Mouse (Mus musculus) heart, postnatal 0 days (tissue): ENCODE results near the gene Slc24a4. TPM values are rescaled to one million over a fixed set of nuclear protein-coding genes. Genes with fewer than 3 reads are reported as not detected.

ENCODE experiments used
- ATAC-seq: fragments of 200-750 bp; cut with Nextera tagmentation; 2 replicates; pipeline ENCODE4 v1.8.0; 2017; ENCODE audit warnings: low read depth, moderate number of reproducible peaks, moderate library complexity; ENCODE audit not compliant: insufficient read depth
- DNase-seq: peaks from one replicate; pipeline ENCODE4 v3.0.0-alpha.2; 2016; ENCODE audit warnings: low spot score
- H3K27ac ChIP-seq: fragments of 300-500 bp; sonication (generic); 2 replicates; pipeline ENCODE4 v1.5.1; 2014; ENCODE audit warnings: low read depth, mild to moderate bottlenecking
- H3K27me3 ChIP-seq: fragments of 300-500 bp; sonication (generic); 2 replicates; pipeline ENCODE4 v1.6.1; 2014; ENCODE audit warnings: low read length, mixed read lengths; ENCODE audit not compliant: control insufficient read depth, insufficient read depth
- H3K36me3 ChIP-seq: fragments of 300-500 bp; sonication (generic); replicated peaks from 2 replicates; pipeline ENCODE4 v1.6.1; 2014; ENCODE audit warnings: low read length, mixed read lengths; ENCODE audit not compliant: control insufficient read depth, insufficient read depth
- H3K4me1 ChIP-seq: fragments of 300-500 bp; sonication (generic); 2 replicates; pipeline ENCODE4 v1.6.1; 2014; ENCODE audit warnings: antibody characterized with exemption; ENCODE audit not compliant: control insufficient read depth, insufficient read depth
- H3K4me2 ChIP-seq: fragments of 300-500 bp; sonication (generic); 2 replicates; pipeline ENCODE4 v1.6.1; 2014; ENCODE audit warnings: low read depth, mild to moderate bottlenecking, low read length, moderate library complexity
- H3K4me3 ChIP-seq: fragments of 300-500 bp; sonication (generic); 2 replicates; pipeline ENCODE4 v1.5.1; 2014; ENCODE audit warnings: low read depth, low read length
- H3K9ac ChIP-seq: fragments of 300-500 bp; sonication (generic); replicated peaks from 2 replicates; pipeline ENCODE4 v1.6.1; 2014; ENCODE audit warnings: low read depth, low read length, mixed read lengths
- H3K9me3 ChIP-seq: fragments of 300-500 bp; sonication (generic); replicated peaks from 2 replicates; pipeline ENCODE4 v1.6.1; 2016; ENCODE audit warnings: low read length; ENCODE audit not compliant: control insufficient read depth
- CTCF ChIP-seq: IDR thresholded peaks from 2 replicates; pipeline ENCODE4 v1.5.1; 2016; ENCODE audit warnings: antibody characterized with exemption, control low read depth, low read depth
- EP300 ChIP-seq: IDR thresholded peaks from 2 replicates; pipeline ENCODE4 v1.6.1; 2016; ENCODE audit warnings: antibody characterized with exemption, low read depth
- WGBS: fragments of 180-500 bp; shearing (Covaris S2); extraction: QIAGEN DNeasy Blood & Tissue Kit; methylation state at CpG from one replicate; pipeline ENCODE4 v1.1.7; 2014; 5-methylcytosine and 5-hydroxymethylcytosine counted together
- polyA plus RNA-seq: library from polyadenylated mRNA; unstranded; fragments of >200 nt; fragmentation: Nextera tagmentation; extraction: Ambion mirVana; gene quantifications from 2 replicates; pipeline ENCODE4 v1.2.1, GENCODE M21; 2015
- total RNA-seq: library from RNA; depleted of rRNA; stranded (reverse); fragments of >200 nt; gene quantifications from 2 replicates; pipeline ENCODE4 v1.2.3, GENCODE M21; 2014; ENCODE audit warnings: low replicate concordance

Gene Slc24a4
- total and polyA plus RNA-seq, 2 experiments from 2014 or later = 0.99 to 2.2 TPM

- peak overlapping the region; percentile 84 for H3K4me2 ChIP-seq
- peak overlapping the region; percentile 68 for H3K4me3 ChIP-seq
- H3K4me1 ChIP-seq = peaks cover 38% of the 10 kb centered on the region
- no peak for TF ChIP-seq CTCF
- no peak for TF ChIP-seq EP300
- peaks cover 3% of the 10 kb centered on the region; the same call in 1 of the 2 replicates for H3K9me3 ChIP-seq
- peak; percentile 82 for DNase-seq
- 1% methylated on average over 18 of the region's 24 CpGs for WGBS
- H3K9ac ChIP-seq = peak overlapping the region; percentile 78
- peak; percentile 69 for ATAC-seq
- peak overlapping the region; percentile 79 for H3K27ac ChIP-seq
- no peaks in the 10 kb centered on the region for H3K27me3 ChIP-seq
- no peaks in the 10 kb centered on the region for H3K36me3 ChIP-seq
Measured at GRCm38 (mm10) chr12:102283483-102284266, 155.1 kb downstream of the Slc24a4 start.

- H3K27me3 ChIP-seq = no peaks in the 10 kb centered on the region
- peak overlapping the region; percentile 78; the same call in 1 of the 2 replicates for H3K9ac ChIP-seq
- H3K27ac ChIP-seq = peak overlapping the region; percentile 79
- ATAC-seq (peak; percentile 53), DNase-seq (peak; percentile 69)
- H3K4me3 ChIP-seq = peak overlapping the region; percentile 68
- peak overlapping the region; percentile 84 for H3K4me2 ChIP-seq
- H3K9me3 ChIP-seq = no peaks in the 10 kb centered on the region
- WGBS = 1% methylated on average over 9 of the region's 9 CpGs
- H3K36me3 ChIP-seq = no peaks in the 10 kb centered on the region
- peaks cover 44% of the 10 kb centered on the region for H3K4me1 ChIP-seq
- TF ChIP-seq EP300 (no peak), CTCF (no peak)
Measured at GRCm38 (mm10) chr12:102284267-102284610, 155.7 kb downstream of the Slc24a4 start.

GRCm38 (mm10) chr12:102284618-102285159, 156.2 kb downstream of the Slc24a4 start:
- Histone ChIP-seq H3K36me3 (no peaks in the 10 kb centered on the region), H3K27me3 (no peaks in the 10 kb centered on the region), H3K4me2 (peak overlapping the region; percentile 84), H3K9ac (peak overlapping the region; percentile 78; the same call in 1 of the 2 replicates), H3K9me3 (no peaks in the 10 kb centered on the region), H3K4me3 (peak overlapping the region; percentile 68), H3K4me1 (peaks cover 45% of the 10 kb centered on the region), H3K27ac (peak overlapping the region; percentile 79)
- ATAC-seq (no peak), DNase-seq (no peak)
- TF ChIP-seq EP300 = no peak
- no peak for TF ChIP-seq CTCF
- WGBS = 29% methylated on average over 3 of the region's 3 CpGs

GRCm38 (mm10) chr12:102285318-102285717, 156.8 kb downstream of the Slc24a4 start:
- peak; percentile 26 for DNase-seq
- WGBS = 63% methylated on average over 6 of the region's 6 CpGs
- Histone ChIP-seq H3K36me3 (no peaks in the 10 kb centered on the region), H3K27me3 (no peaks in the 10 kb centered on the region), H3K9me3 (no peaks in the 10 kb centered on the region), H3K27ac (peak overlapping the region; percentile 79), H3K4me3 (0 out of 2 replicates have a peak overlapping the region, but pooled peaks have one; percentile 9), H3K4me1 (peaks cover 45% of the 10 kb centered on the region), H3K4me2 (peak overlapping the region; percentile 84), H3K9ac (no peak overlapping the region; the same call in 1 of the 2 replicates)
- TF ChIP-seq EP300 (no peak), CTCF (no peak)
- ATAC-seq = no peak

GRCm38 (mm10) chr12:102285779-102286178, 157.2 kb downstream of the Slc24a4 start:
- Histone ChIP-seq H3K4me1 (peaks cover 45% of the 10 kb centered on the region), H3K9me3 (no peaks in the 10 kb centered on the region), H3K27me3 (no peaks in the 10 kb centered on the region), H3K36me3 (no peaks in the 10 kb centered on the region), H3K4me3 (0 out of 2 replicates have a peak overlapping the region, but pooled peaks have one; percentile 9), H3K4me2 (peak overlapping the region; percentile 84), H3K27ac (peak overlapping the region; percentile 79), H3K9ac (0 out of 2 replicates have a peak overlapping the region, but pooled peaks have one; percentile 12)
- ATAC-seq = no peak
- 51% methylated on average over 5 of the region's 5 CpGs for WGBS
- TF ChIP-seq CTCF (no peak), EP300 (no peak)
- no peak for DNase-seq
